Comparison of ENCODE assay signal across 9 mouse cellular contexts in genomic region chr7:113167092-113167491, GRCm38 (mm10). TPM values are rescaled to one million over a fixed set of nuclear protein-coding genes. Genes with fewer than 3 reads are reported as not detected.
DNase-seq lines count a peak whose midpoint lies in the region; ATAC-seq and TF ChIP-seq lines count a peak whose summit lies in the region.
"Had no signal": no experiment of that assay in that cellular context is flagged by ENCODE, and none has a peak within 500 bp of the region (broad histone marks: within the 10 kb centered on the region; RNA-seq: fewer than 3 reads in every experiment).

No protein-coding gene starts in this region.

- TF ChIP-seq CTCF in Patski (IDR thresholded peaks at IDR 0.05): peak; percentile 67
- peak; percentile 65 for TF ChIP-seq CTCF in kidney, adult 2 months (conservative IDR thresholded peaks at IDR 0.05; ENCODE audit: insufficient read depth, insufficient read length, low read depth, low read length)

- no peaks in the 10 kb centered on the region for H3K36me3 ChIP-seq in forebrain, embryonic 11.5 days (ENCODE audit: control insufficient read depth, insufficient read depth, low read length)
- H3K36me3 ChIP-seq in kidney, adult 2 months (ENCODE audit: control insufficient read depth, insufficient read depth, low read length): no peaks in the 10 kb centered on the region

- no peak overlapping the region for H3K4me2 ChIP-seq in forebrain, embryonic 11.5 days (ENCODE audit: low read depth, low read length, severe bottlenecking)

- TF ChIP-seq POLR2A in kidney, adult 2 months (IDR thresholded peaks at IDR 0.05; ENCODE audit: low read depth, low read length): no peak

- CTCF ChIA-PET in Patski (lab: Charles Lee): interaction anchor here (0.5 to 1.6 kb wide), 6 partner anchors 16 to 144 kb away, joined by 3 read pairs; no protein-coding TSS in a partner anchor

- no peak overlapping the region for H3K9ac ChIP-seq in forebrain, embryonic 11.5 days (ENCODE audit: low read length)

- no peak overlapping the region for H3K27ac ChIP-seq in forebrain, embryonic 11.5 days (ENCODE audit: low read depth, low read length)
- H3K27ac ChIP-seq in kidney, adult 2 months (ENCODE audit: insufficient read depth, low read depth, low read length): no peak overlapping the region

- H3K4me3 ChIP-seq in forebrain, embryonic 11.5 days (ENCODE audit: low read depth, low read length): no peak overlapping the region
- no peak overlapping the region for H3K4me3 ChIP-seq in kidney, adult 2 months (ENCODE audit: insufficient read depth, low read depth, low read length)
- H3K4me3 ChIP-seq: erythroblast, embryonic 14.5 days had no signal

- no peaks in the 10 kb centered on the region for H3K27me3 ChIP-seq in Patski
- no peaks in the 10 kb centered on the region for H3K27me3 ChIP-seq in forebrain, embryonic 11.5 days (ENCODE audit: control insufficient read depth, insufficient read depth, low read length)
- H3K27me3 ChIP-seq in kidney, adult 2 months (replicated peaks; ENCODE audit: control insufficient read depth, insufficient read depth, low read length): no peaks in the 10 kb centered on the region

- WGBS in forebrain, embryonic 11.5 days: 55% methylated on average over 8 of the region's 8 CpGs
- WGBS in kidney, adult 2 months: 39% methylated on average over 8 of the region's 8 CpGs

- ATAC-seq in Patski: no peak
- peak; percentile 55; the same call in 1 of the 2 replicates for ATAC-seq in forebrain, embryonic 11.5 days (replicated peaks; ENCODE audit: low FRiP score)
- peak; percentile 56; the same call in 1 of the 2 replicates for ATAC-seq in megakaryocyte, adult 5-6 weeks (ENCODE audit: poor library complexity, severe bottlenecking)
- ATAC-seq in frontal cortex, adult (ENCODE audit: low TSS enrichment): no peak

- H3K4me1 ChIP-seq in forebrain, embryonic 11.5 days (replicated peaks; ENCODE audit: control insufficient read depth, insufficient read depth, low read length): no peaks in the 10 kb centered on the region
- peaks cover 3% of the 10 kb centered on the region; the same call in 1 of the 2 replicates for H3K4me1 ChIP-seq in kidney, adult 2 months (ENCODE audit: control insufficient read depth, insufficient read depth, low read length)

- POLR2A ChIA-PET in Patski (lab: Charles Lee): no interaction called here

- DNase-seq in layer of hippocampus, postnatal 10 days (ENCODE audit: low spot score in 2 of 2): peak; percentile 49 to 53
- DNase-seq in layer of hippocampus, adult 9-10 months (ENCODE audit: low spot score): no peak
- no peak for DNase-seq in Patski (ENCODE audit: low read depth, low spot score)
- peak; percentile 63 for DNase-seq in forebrain, embryonic 11.5 days (ENCODE audit: low spot score)
- DNase-seq in kidney, adult 2 months: peak; percentile 57
- DNase-seq in urinary bladder, adult 2 months (ENCODE audit: low spot score): no peak

- in situ Hi-C loops in Patski (cut with MboI; ENCODE audit: low pct_unique_long_range_greater_than_20kb): no loop called here

- no peaks in the 10 kb centered on the region for H3K9me3 ChIP-seq in forebrain, embryonic 11.5 days (ENCODE audit: control insufficient read depth, low read length)

RNA-seq across cellular contexts. Expression of gene Arntl, which starts 40.2 kb away (rescaled TPM):
- 10 to 100 TPM; 26.3 to 28.1 TPM for total RNA-seq in layer of hippocampus, postnatal 10 days (2021)
- 12.9 TPM for polyA plus RNA-seq in Patski (2021)
- 9.2 and 11.6 TPM in 2 replicates for polyA plus RNA-seq in forebrain, embryonic 11.5 days (2014; fragmentation: Nextera tagmentation; extraction: Ambion mirVana)
- 6.0 and 7.3 TPM in 2 replicates for polyA plus RNA-seq in kidney, adult 2 months (2012; rRNA removed)
- 7.3 and 8.9 TPM in 2 replicates for total RNA-seq in megakaryocyte, adult 5-6 weeks (2015)
- total RNA-seq in megakaryocyte, adult 5-6 weeks (2017): 8.3 and 9.5 TPM in 2 replicates
- polyA plus RNA-seq in urinary bladder, adult 2 months (2012; rRNA removed): 2.7 and 3.1 TPM in 2 replicates

Comparison
In these comparisons a context has a peak if more than half of its experiments do, and no peak if none do; other contexts are left out.
1. DNase-seq: peak in layer of hippocampus, postnatal 10 days (2 of 2), forebrain, embryonic 11.5 days (single experiment) and kidney, adult 2 months (single experiment); none in layer of hippocampus, adult 9-10 months (single experiment), Patski (single experiment) and urinary bladder, adult 2 months (single experiment).
2. ATAC-seq: peak in forebrain, embryonic 11.5 days (single experiment) and megakaryocyte, adult 5-6 weeks (single experiment); none in Patski (single experiment) and frontal cortex, adult (single experiment).